Mouse (Mus musculus): ENCODE data around the gene Cdh18. TPM values are rescaled to one million over a fixed set of nuclear protein-coding genes. Genes with fewer than 3 reads are reported as not detected.
A peak's percentile ranks its signal among the peaks of the same experiment; 100 is the strongest.
"Not testable (repeated sequence)": the region's sequence is repeated elsewhere in the genome, so short reads cannot be mapped to it uniquely, and the experiment has no call there.

The Cdh18 gene
- 0.94 and 1.8 TPM in 2 replicates for polyA plus RNA-seq (2015; fragmentation: Nextera tagmentation; extraction: Ambion mirVana)

- Histone ChIP-seq H3K9me3 (replicated peaks) (no peaks in the 10 kb centered on the region), H3K4me1 (no peaks in the 10 kb centered on the region), H3K27me3 (no peaks in the 10 kb centered on the region), H3K4me2 (no peak within 1 kb of the TSS), H3K36me3 (ENCODE audit: poor library complexity, severe bottlenecking) (no peaks in the 10 kb centered on the region), H3K4me3 (no peak within 1 kb of the TSS), H3K27ac (no peak within 1 kb of the TSS), H3K9ac (no peak within 1 kb of the TSS)
- ATAC-seq, result no peak
- 46% methylated on average over 5 of the region's 5 CpGs for WGBS
Measured at GRCm38 (mm10) chr15:22548711-22549271, at the start of gene Cdh18. Cdh18 (plus strand) TSS chr15:22549022.

GRCm38 (mm10) chr15:22511271-22511670 is 37.6 kb upstream of the Cdh18 start:
- no peaks in the 10 kb centered on the region for H3K4me1 ChIP-seq
- H3K9me3 ChIP-seq (replicated peaks), result no peaks in the 10 kb centered on the region
- H3K27me3 ChIP-seq, result no peaks in the 10 kb centered on the region
- no peak overlapping the region for H3K9ac ChIP-seq
- no peak for ATAC-seq
- no peak overlapping the region for H3K4me3 ChIP-seq
- no peak overlapping the region for H3K4me2 ChIP-seq
- H3K27ac ChIP-seq, result no peak overlapping the region
- no peaks in the 10 kb centered on the region for H3K36me3 ChIP-seq (ENCODE audit: poor library complexity, severe bottlenecking)

GRCm38 (mm10) chr15:22535828-22536227 is 13.0 kb upstream of the Cdh18 start:
- ATAC-seq, result no peak
- H3K9me3 ChIP-seq (replicated peaks), result no peaks in the 10 kb centered on the region
- no peaks in the 10 kb centered on the region for H3K27me3 ChIP-seq
- no peak overlapping the region for H3K4me2 ChIP-seq
- no peak overlapping the region for H3K27ac ChIP-seq
- H3K36me3 ChIP-seq (ENCODE audit: poor library complexity, severe bottlenecking), result no peaks in the 10 kb centered on the region
- H3K9ac ChIP-seq, result no peak overlapping the region
- H3K4me3 ChIP-seq, result no peak overlapping the region
- H3K4me1 ChIP-seq, result no peaks in the 10 kb centered on the region
- 73% methylated on average over 2 of the region's 2 CpGs for WGBS

- no peak overlapping the region for H3K9ac ChIP-seq
- ATAC-seq, result no peak; the same call in 1 of the 2 replicates
- no peaks in the 10 kb centered on the region for H3K27me3 ChIP-seq
- 8% methylated on average over 4 of the region's 4 CpGs for WGBS
- no peak overlapping the region for H3K4me2 ChIP-seq
- H3K4me3 ChIP-seq, result no peak overlapping the region
- no peaks in the 10 kb centered on the region for H3K4me1 ChIP-seq
- H3K9me3 ChIP-seq (replicated peaks), result 0 out of 2 replicates have a peak, but pooled peaks cover 5% of the 10 kb centered on the region
- H3K36me3 ChIP-seq (ENCODE audit: poor library complexity, severe bottlenecking), result no peaks in the 10 kb centered on the region
- no peak overlapping the region for H3K27ac ChIP-seq
Measured at GRCm38 (mm10) chr15:22577974-22578616, 29.3 kb downstream of the Cdh18 start.

GRCm38 (mm10) chr15:22578617-22578990 is 29.8 kb downstream of the Cdh18 start:
- no peak overlapping the region for H3K4me2 ChIP-seq
- 42% methylated on average over 3 of the region's 3 CpGs for WGBS
- H3K9ac ChIP-seq, result no peak overlapping the region
- no peaks in the 10 kb centered on the region for H3K36me3 ChIP-seq (ENCODE audit: poor library complexity, severe bottlenecking)
- H3K4me3 ChIP-seq, result no peak overlapping the region
- no peak overlapping the region for H3K27ac ChIP-seq
- H3K9me3 ChIP-seq (replicated peaks), result 0 out of 2 replicates have a peak, but pooled peaks cover 5% of the 10 kb centered on the region
- no peaks in the 10 kb centered on the region for H3K27me3 ChIP-seq
- no peak; the same call in 1 of the 2 replicates for ATAC-seq
- no peaks in the 10 kb centered on the region for H3K4me1 ChIP-seq

- Histone ChIP-seq H3K36me3 (ENCODE audit: poor library complexity, severe bottlenecking) (no peaks in the 10 kb centered on the region), H3K27ac (no peak overlapping the region), H3K27me3 (no peaks in the 10 kb centered on the region), H3K4me1 (no peaks in the 10 kb centered on the region), H3K9me3 (replicated peaks) (no peaks in the 10 kb centered on the region), H3K4me3 (no peak overlapping the region), H3K9ac (no peak overlapping the region), H3K4me2 (no peak overlapping the region)
- no peak for ATAC-seq
- WGBS, result 71% methylated on average over 1 of the region's 1 CpGs
Measured at GRCm38 (mm10) chr15:22584667-22585066, 35.8 kb downstream of the Cdh18 start.

- no peak for ATAC-seq
- H3K27me3 ChIP-seq, result no peaks in the 10 kb centered on the region
- WGBS, result 80% methylated on average over 2 of the region's 2 CpGs
Measured at GRCm38 (mm10) chr15:22716376-22716775, 167.6 kb downstream of the Cdh18 start.

GRCm38 (mm10) chr15:22717681-22718080 is 168.9 kb downstream of the Cdh18 start:
- no peaks in the 10 kb centered on the region for H3K27me3 ChIP-seq
- peaks cover 3% of the 10 kb centered on the region for H3K4me1 ChIP-seq
- H3K4me2 ChIP-seq, result no peak overlapping the region
- no peak overlapping the region for H3K9ac ChIP-seq
- no peak overlapping the region for H3K27ac ChIP-seq
- no peaks in the 10 kb centered on the region for H3K9me3 ChIP-seq (replicated peaks)
- 42% methylated on average over 3 of the region's 3 CpGs for WGBS
- no peaks in the 10 kb centered on the region for H3K36me3 ChIP-seq (ENCODE audit: poor library complexity, severe bottlenecking)
- peak; percentile 70; the same call in 1 of the 2 replicates for ATAC-seq
- H3K4me3 ChIP-seq, result no peak overlapping the region

More at GRCm38 (mm10) chr15:22716376-22716775, 167.6 kb downstream of the Cdh18 start:
- no peak overlapping the region for H3K4me2 ChIP-seq
- H3K9me3 ChIP-seq (replicated peaks), result no peaks in the 10 kb centered on the region
- no peak overlapping the region for H3K9ac ChIP-seq
- H3K4me3 ChIP-seq, result no peak overlapping the region
- peaks cover 3% of the 10 kb centered on the region for H3K4me1 ChIP-seq
- no peak overlapping the region for H3K27ac ChIP-seq
- no peaks in the 10 kb centered on the region for H3K36me3 ChIP-seq (ENCODE audit: poor library complexity, severe bottlenecking)

GRCm38 (mm10) chr15:22726574-22726973 is 177.8 kb downstream of the Cdh18 start:
- H3K9ac ChIP-seq, result no peak overlapping the region
- WGBS, result 71% methylated on average over 1 of the region's 1 CpGs

GRCm38 (mm10) chr15:22733039-22733438 is 184.2 kb downstream of the Cdh18 start:
- ATAC-seq, result no peak
- no peak overlapping the region for H3K4me3 ChIP-seq
- H3K4me2 ChIP-seq, result no peak overlapping the region
- no peaks in the 10 kb centered on the region for H3K36me3 ChIP-seq (ENCODE audit: poor library complexity, severe bottlenecking)
- no peak overlapping the region for H3K27ac ChIP-seq
- H3K9me3 ChIP-seq (replicated peaks), result no peaks in the 10 kb centered on the region
- no peaks in the 10 kb centered on the region for H3K4me1 ChIP-seq
- H3K9ac ChIP-seq, result no peak overlapping the region
- H3K27me3 ChIP-seq, result no peaks in the 10 kb centered on the region

More at GRCm38 (mm10) chr15:22726574-22726973, 177.8 kb downstream of the Cdh18 start:
- ATAC-seq, result peak; percentile 38; the same call in 1 of the 2 replicates
- Histone ChIP-seq H3K4me3 (no peak overlapping the region), H3K9me3 (replicated peaks) (no peaks in the 10 kb centered on the region), H3K36me3 (ENCODE audit: poor library complexity, severe bottlenecking) (no peaks in the 10 kb centered on the region), H3K27ac (no peak overlapping the region), H3K4me2 (no peak overlapping the region), H3K4me1 (no peaks in the 10 kb centered on the region), H3K27me3 (no peaks in the 10 kb centered on the region)

- Histone ChIP-seq H3K36me3 (ENCODE audit: poor library complexity, severe bottlenecking) (no peaks in the 10 kb centered on the region), H3K4me2 (no peak overlapping the region), H3K9ac (no peak overlapping the region), H3K4me3 (no peak overlapping the region), H3K4me1 (no peaks in the 10 kb centered on the region), H3K9me3 (replicated peaks) (no peaks in the 10 kb centered on the region), H3K27me3 (no peaks in the 10 kb centered on the region), H3K27ac (no peak overlapping the region)
- ATAC-seq, result no peak
- 77% methylated on average over 3 of the region's 3 CpGs for WGBS
Measured at GRCm38 (mm10) chr15:22736165-22736564, 187.3 kb downstream of the Cdh18 start.

GRCm38 (mm10) chr15:22761257-22761656 is 212.4 kb downstream of the Cdh18 start:
- not testable (repeated sequence) for H3K4me3 ChIP-seq; H3K4me1 ChIP-seq; H3K9ac ChIP-seq; ATAC-seq; H3K4me2 ChIP-seq; H3K9me3 ChIP-seq (replicated peaks); H3K36me3 ChIP-seq (ENCODE audit: poor library complexity, severe bottlenecking); H3K27ac ChIP-seq; H3K27me3 ChIP-seq

GRCm38 (mm10) chr15:22766591-22766990 is 217.8 kb downstream of the Cdh18 start:
- H3K9me3 ChIP-seq (replicated peaks); H3K27ac ChIP-seq; H3K36me3 ChIP-seq (ENCODE audit: poor library complexity, severe bottlenecking); H3K4me3 ChIP-seq; H3K4me2 ChIP-seq; ATAC-seq; H3K4me1 ChIP-seq; H3K9ac ChIP-seq; H3K27me3 ChIP-seq: not testable (repeated sequence)
- 91% methylated on average over 3 of the region's 3 CpGs for WGBS
